Mouse (Mus musculus): ENCODE results near the gene S100pbp. TPM values are rescaled to one million over a fixed set of nuclear protein-coding genes. Genes with fewer than 3 reads are reported as not detected.

S100pbp gene
- polyA plus RNA-seq, 1 experiment from 2014 or later, result 30.5 TPM

DNA sequence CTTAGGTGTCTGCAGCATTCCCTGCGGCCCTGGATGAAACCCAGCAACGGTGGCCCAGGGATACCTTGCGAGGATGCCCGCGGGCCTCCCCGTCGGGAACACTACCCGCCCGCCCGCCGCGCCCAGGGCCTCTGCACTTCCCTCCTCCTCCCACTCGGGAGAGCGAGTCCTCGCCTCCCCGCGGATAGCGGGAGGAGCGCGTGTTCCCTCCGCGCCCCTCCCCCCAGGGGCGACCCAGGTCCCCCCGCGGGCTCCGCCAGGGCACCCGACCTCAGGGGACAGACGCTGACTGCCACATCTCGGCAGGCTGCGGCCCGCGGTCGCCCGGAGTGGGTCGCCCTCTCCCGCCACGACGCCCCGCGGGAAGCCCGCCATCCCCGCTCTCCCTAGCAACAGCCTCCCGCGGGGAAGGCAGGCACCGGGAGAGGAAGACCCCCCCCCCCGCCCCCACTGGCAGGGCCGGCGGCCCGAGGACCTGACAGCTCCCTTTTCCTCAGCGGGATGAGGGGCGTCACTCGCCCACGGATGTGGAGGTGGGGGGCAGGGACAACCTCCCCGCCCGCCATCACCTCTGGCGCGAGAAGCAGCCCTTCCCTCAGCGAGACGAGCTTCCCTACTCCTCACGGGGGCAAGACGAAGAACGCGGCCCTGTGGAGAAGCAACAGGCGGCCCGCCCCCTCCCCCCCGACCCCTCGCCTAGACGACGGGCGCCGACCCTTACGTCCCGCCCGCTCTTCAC, 555 bp downstream of the S100pbp start:
- Histone ChIP-seq H3K36me3 (ENCODE audit: control insufficient read depth, insufficient read depth, low read length) (no peaks in the 10 kb centered on the region), H3K9me3 (ENCODE audit: control insufficient read depth, low read length) (no peaks in the 10 kb centered on the region), H3K9ac (ENCODE audit: low read length) (peak overlapping the region; percentile 88), H3K27me3 (ENCODE audit: control insufficient read depth, insufficient read depth, low read length) (no peaks in the 10 kb centered on the region), H3K4me3 (ENCODE audit: low read depth, low read length) (peak overlapping the region; percentile 94), H3K27ac (replicated peaks; ENCODE audit: low read depth, low read length) (peak overlapping the region; percentile 91), H3K4me2 (ENCODE audit: low read depth, severe bottlenecking) (peak overlapping the region; percentile 58), H3K4me1 (ENCODE audit: control insufficient read depth, insufficient read depth, low read length) (peaks cover 12% of the 10 kb centered on the region)
- ATAC-seq (ENCODE audit: insufficient number of reproducible peaks, low FRiP score, low TSS enrichment, low read depth) (peak; percentile 20; the same call in 1 of the 2 replicates), DNase-seq (ENCODE audit: low spot score) (no peak)
- under 1% methylated on average over 46 of the region's 74 CpGs for WGBS

DNA sequence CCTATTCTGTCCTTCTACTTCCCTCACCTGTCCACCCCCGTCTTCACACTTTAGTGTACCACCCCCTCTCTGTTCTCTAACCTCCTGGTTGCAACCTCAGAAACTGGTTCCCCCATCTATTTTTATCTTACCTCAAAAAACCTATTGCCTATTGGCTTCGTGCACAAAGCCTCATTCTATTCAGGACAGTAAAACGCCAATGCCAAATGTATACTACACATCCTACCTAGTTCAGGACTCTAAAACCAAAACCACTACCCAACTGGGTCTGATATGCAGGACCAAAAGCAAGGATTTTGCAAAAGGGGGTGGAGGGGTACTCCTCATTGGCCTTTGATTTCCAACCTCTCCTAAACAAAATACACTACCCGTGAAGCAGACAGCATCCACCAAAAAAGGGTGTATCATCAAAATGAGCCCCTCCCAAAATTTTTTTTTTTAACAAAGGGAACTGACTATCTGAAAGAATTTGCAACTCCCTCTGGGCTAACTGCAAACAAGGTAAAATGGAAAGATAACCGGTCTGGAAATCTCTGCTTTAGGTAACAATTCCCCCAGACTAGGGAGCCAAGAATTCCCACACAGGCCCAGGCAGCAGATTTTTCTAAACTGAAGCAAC, 1.4 kb downstream of the S100pbp start:
- 44% methylated on average over 5 of the region's 5 CpGs for WGBS

DNA sequence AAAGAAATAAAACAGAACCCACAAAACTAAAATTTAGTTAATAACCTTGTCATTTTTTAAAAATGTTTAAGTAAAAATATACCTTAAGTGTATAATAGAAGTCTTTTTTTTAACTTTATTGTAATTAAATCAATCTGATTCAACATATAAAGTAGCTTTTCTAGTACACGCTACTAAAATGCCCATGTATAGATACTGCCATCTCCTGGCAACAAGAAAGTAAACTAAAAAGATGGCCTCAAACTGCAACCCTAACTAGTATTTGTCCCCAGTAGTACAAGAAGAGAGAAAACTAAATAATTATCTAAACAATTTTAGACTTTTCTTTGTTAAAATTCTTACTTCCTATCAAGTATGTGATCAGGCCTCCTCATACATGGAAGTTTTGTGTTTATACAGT, 10.0 kb downstream of the S100pbp start:
- H3K27ac ChIP-seq (replicated peaks; ENCODE audit: low read depth, low read length), result no peak overlapping the region
- H3K4me2 ChIP-seq (ENCODE audit: low read depth, severe bottlenecking), result no peak overlapping the region
- H3K9me3 ChIP-seq (ENCODE audit: control insufficient read depth, low read length), result no peaks in the 10 kb centered on the region
- no peak overlapping the region for H3K9ac ChIP-seq (ENCODE audit: low read length)
- H3K4me1 ChIP-seq (ENCODE audit: control insufficient read depth, insufficient read depth, low read length), result no peaks in the 10 kb centered on the region
- no peak overlapping the region for H3K4me3 ChIP-seq (ENCODE audit: low read depth, low read length)
- WGBS, result 72% methylated on average over 1 of the region's 1 CpGs
- DNase-seq (ENCODE audit: low spot score) (no peak), ATAC-seq (ENCODE audit: insufficient number of reproducible peaks, low FRiP score, low TSS enrichment, low read depth) (no peak)
- peaks cover 3% of the 10 kb centered on the region; the same call in 1 of the 2 replicates for H3K36me3 ChIP-seq (ENCODE audit: control insufficient read depth, insufficient read depth, low read length)
- no peaks in the 10 kb centered on the region for H3K27me3 ChIP-seq (ENCODE audit: control insufficient read depth, insufficient read depth, low read length)

More for the DNA sequence above, 1.4 kb downstream of the S100pbp start:
- Histone ChIP-seq H3K27me3 (ENCODE audit: control insufficient read depth, insufficient read depth, low read length) (no peaks in the 10 kb centered on the region), H3K4me2 (ENCODE audit: low read depth, severe bottlenecking) (peak overlapping the region; percentile 58), H3K4me3 (ENCODE audit: low read depth, low read length) (peak overlapping the region; percentile 94), H3K9me3 (ENCODE audit: control insufficient read depth, low read length) (no peaks in the 10 kb centered on the region), H3K9ac (ENCODE audit: low read length) (peak overlapping the region; percentile 88), H3K4me1 (ENCODE audit: control insufficient read depth, insufficient read depth, low read length) (peaks cover 12% of the 10 kb centered on the region), H3K27ac (replicated peaks; ENCODE audit: low read depth, low read length) (peak overlapping the region; percentile 91; the same call in 1 of the 2 replicates), H3K36me3 (ENCODE audit: control insufficient read depth, insufficient read depth, low read length) (no peaks in the 10 kb centered on the region)
- ATAC-seq (ENCODE audit: insufficient number of reproducible peaks, low FRiP score, low TSS enrichment, low read depth), result no peak
- DNase-seq (ENCODE audit: low spot score), result no peak

DNA sequence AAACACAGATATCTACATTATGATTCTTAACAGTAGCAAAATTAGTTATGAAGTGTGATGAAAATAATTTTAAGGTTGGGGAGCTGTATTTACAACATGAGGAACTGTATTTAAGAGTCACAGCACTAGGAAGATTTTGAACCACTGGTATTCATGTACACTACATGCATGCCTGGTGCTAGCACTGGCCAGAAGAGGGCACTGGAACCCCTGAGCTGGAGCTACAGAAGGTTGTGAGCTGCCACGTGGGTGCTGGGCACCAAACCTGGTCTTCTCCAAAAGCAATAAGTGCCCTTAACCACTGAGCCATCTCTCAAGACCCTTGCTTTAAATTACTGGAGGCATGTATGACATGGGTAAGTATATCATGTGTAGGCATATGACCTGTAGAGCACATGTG, 17.0 kb downstream of the S100pbp start:
- Histone ChIP-seq H3K9ac (ENCODE audit: low read length) (no peak overlapping the region), H3K4me2 (ENCODE audit: low read depth, severe bottlenecking) (no peak overlapping the region), H3K36me3 (ENCODE audit: control insufficient read depth, insufficient read depth, low read length) (peaks cover 22% of the 10 kb centered on the region), H3K27ac (replicated peaks; ENCODE audit: low read depth, low read length) (no peak overlapping the region), H3K27me3 (ENCODE audit: control insufficient read depth, insufficient read depth, low read length) (no peaks in the 10 kb centered on the region), H3K4me3 (ENCODE audit: low read depth, low read length) (no peak overlapping the region), H3K4me1 (ENCODE audit: control insufficient read depth, insufficient read depth, low read length) (no peaks in the 10 kb centered on the region), H3K9me3 (ENCODE audit: control insufficient read depth, low read length) (no peaks in the 10 kb centered on the region)
- ATAC-seq (ENCODE audit: insufficient number of reproducible peaks, low FRiP score, low TSS enrichment, low read depth) (no peak), DNase-seq (ENCODE audit: low spot score) (no peak)
- 89% methylated on average over 1 of the region's 1 CpGs for WGBS

DNA sequence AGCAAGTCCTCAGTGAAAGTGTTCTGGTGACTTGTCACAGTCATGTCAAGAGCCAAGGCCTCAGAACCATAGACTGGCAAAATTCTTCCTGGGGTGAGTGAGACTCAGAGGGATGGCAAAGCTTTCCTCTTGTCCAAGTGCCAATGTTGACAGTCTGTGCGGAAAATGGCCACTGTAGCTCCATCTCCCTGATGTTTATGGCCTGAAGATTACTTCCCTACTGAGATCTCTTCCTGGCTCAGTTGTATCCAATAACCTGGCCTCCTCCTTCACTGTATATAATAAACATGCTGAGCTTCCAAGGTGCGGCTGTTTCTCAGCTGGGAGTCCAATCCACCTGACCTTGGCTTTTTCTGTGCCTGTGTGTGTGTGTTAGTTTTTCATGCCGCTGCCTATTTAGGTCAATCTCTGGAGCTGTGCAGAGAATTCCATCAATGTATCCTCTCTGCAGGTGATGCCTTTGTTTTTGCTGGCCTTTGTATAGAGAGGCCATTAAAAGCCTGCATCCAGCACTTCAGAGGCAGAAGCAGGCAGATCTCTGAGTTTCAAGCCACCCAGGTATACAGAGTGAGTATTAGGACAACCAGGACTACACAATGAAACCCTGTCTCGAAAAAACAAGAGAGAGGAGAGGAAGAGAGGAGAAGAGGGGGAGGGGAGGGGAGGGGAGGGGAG, 27.8 kb downstream of the S100pbp start:
- DNase-seq (ENCODE audit: low spot score) (no peak), ATAC-seq (ENCODE audit: insufficient number of reproducible peaks, low FRiP score, low TSS enrichment, low read depth) (no peak)
- H3K4me1 ChIP-seq (ENCODE audit: control insufficient read depth, insufficient read depth, low read length), result no peaks in the 10 kb centered on the region
- H3K9ac ChIP-seq (ENCODE audit: low read length), result no peak overlapping the region
- no peak overlapping the region for H3K27ac ChIP-seq (replicated peaks; ENCODE audit: low read depth, low read length)
- no peaks in the 10 kb centered on the region for H3K27me3 ChIP-seq (ENCODE audit: control insufficient read depth, insufficient read depth, low read length)
- peaks cover 2% of the 10 kb centered on the region; the same call in 1 of the 2 replicates for H3K36me3 ChIP-seq (ENCODE audit: control insufficient read depth, insufficient read depth, low read length)
- WGBS, result 87% methylated on average over 4 of the region's 4 CpGs
- H3K4me2 ChIP-seq (ENCODE audit: low read depth, severe bottlenecking), result no peak overlapping the region
- H3K4me3 ChIP-seq (ENCODE audit: low read depth, low read length), result no peak overlapping the region
- no peaks in the 10 kb centered on the region for H3K9me3 ChIP-seq (ENCODE audit: control insufficient read depth, low read length)

DNA sequence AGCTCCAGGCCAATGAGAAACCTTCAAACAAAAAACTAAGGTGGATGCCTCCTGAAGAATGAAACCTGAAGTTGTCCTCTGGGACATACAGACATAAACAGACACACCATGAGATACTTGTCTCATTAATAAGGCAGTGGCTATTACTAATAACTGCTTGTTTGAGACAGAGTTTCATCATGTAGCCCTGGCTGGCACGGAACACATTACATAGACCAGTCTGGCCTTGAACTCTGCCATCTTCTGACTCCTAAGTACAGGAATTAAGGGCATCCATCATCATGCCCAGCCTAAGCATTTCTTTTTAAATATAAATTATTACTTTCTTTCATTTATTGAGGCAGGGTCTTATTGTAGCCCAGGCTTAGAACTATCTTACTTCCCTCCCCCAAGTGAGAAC, 28.5 kb downstream of the S100pbp start:
- no peaks in the 10 kb centered on the region for H3K27me3 ChIP-seq (ENCODE audit: control insufficient read depth, insufficient read depth, low read length)
- no peak overlapping the region for H3K4me3 ChIP-seq (ENCODE audit: low read depth, low read length)
- no peaks in the 10 kb centered on the region for H3K9me3 ChIP-seq (ENCODE audit: control insufficient read depth, low read length)
- peaks cover 2% of the 10 kb centered on the region; the same call in 1 of the 2 replicates for H3K36me3 ChIP-seq (ENCODE audit: control insufficient read depth, insufficient read depth, low read length)
- H3K27ac ChIP-seq (replicated peaks; ENCODE audit: low read depth, low read length), result no peak overlapping the region
- no peak overlapping the region for H3K9ac ChIP-seq (ENCODE audit: low read length)
- no peak overlapping the region for H3K4me2 ChIP-seq (ENCODE audit: low read depth, severe bottlenecking)
- 97% methylated on average over 1 of the region's 1 CpGs for WGBS
- DNase-seq (ENCODE audit: low spot score) (no peak), ATAC-seq (ENCODE audit: insufficient number of reproducible peaks, low FRiP score, low TSS enrichment, low read depth) (no peak)
- H3K4me1 ChIP-seq (ENCODE audit: control insufficient read depth, insufficient read depth, low read length), result no peaks in the 10 kb centered on the region

DNA sequence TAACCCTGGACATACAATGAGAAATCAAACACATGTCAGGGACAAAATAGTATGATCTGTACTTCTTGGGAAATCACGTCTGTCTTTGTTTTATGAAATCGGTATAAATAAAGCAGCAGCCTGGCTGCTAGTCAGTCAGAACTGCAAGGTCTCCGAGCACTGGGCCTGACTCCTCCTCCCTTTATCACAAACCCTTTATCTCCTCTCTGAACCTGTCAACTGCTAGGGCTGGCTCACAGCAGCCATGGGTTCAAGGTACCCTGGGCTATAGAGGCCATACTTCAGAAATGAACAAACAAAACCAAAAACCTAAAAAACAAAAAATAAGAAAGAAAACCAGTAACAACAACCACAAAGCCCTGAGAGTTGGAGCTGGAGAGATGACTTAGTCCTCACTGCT, 31.0 kb downstream of the S100pbp start:
- 71% methylated on average over 3 of the region's 3 CpGs for WGBS
- Histone ChIP-seq H3K4me1 (ENCODE audit: control insufficient read depth, insufficient read depth, low read length) (no peaks in the 10 kb centered on the region), H3K9ac (ENCODE audit: low read length) (no peak overlapping the region), H3K4me2 (ENCODE audit: low read depth, severe bottlenecking) (no peak overlapping the region), H3K27me3 (ENCODE audit: control insufficient read depth, insufficient read depth, low read length) (no peaks in the 10 kb centered on the region), H3K9me3 (ENCODE audit: control insufficient read depth, low read length) (no peaks in the 10 kb centered on the region), H3K27ac (replicated peaks; ENCODE audit: low read depth, low read length) (no peak overlapping the region), H3K4me3 (ENCODE audit: low read depth, low read length) (no peak overlapping the region), H3K36me3 (ENCODE audit: control insufficient read depth, insufficient read depth, low read length) (peaks cover 5% of the 10 kb centered on the region; the same call in 1 of the 2 replicates)
- ATAC-seq (ENCODE audit: insufficient number of reproducible peaks, low FRiP score, low TSS enrichment, low read depth) (no peak), DNase-seq (ENCODE audit: low spot score) (no peak)

DNA sequence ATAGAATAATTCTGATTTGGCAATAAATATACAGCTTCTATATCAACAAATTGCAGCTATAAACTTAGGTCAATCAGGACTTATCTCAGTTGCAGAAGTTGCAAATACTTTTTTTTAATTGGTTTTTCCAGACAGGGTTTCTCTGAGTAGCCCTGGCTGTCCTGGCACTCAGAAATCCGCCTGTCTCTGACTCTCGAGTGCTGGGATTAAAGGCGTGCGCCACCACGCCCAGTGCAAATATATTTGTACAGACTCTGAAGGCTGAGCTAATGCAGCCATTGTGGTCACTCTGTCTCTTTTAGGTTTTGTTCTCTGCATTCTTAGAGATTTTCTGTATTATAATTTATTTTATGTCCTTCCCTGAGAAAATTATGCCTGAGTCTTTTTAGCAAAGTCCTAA, 32.0 kb downstream of the S100pbp start:
- 92% methylated on average over 5 of the region's 5 CpGs for WGBS
- H3K9ac ChIP-seq (ENCODE audit: low read length), result no peak overlapping the region
- no peak overlapping the region for H3K27ac ChIP-seq (replicated peaks; ENCODE audit: low read depth, low read length)
- H3K27me3 ChIP-seq (ENCODE audit: control insufficient read depth, insufficient read depth, low read length), result no peaks in the 10 kb centered on the region
- ATAC-seq (ENCODE audit: insufficient number of reproducible peaks, low FRiP score, low TSS enrichment, low read depth) (no peak), DNase-seq (ENCODE audit: low spot score) (no peak)
- H3K4me1 ChIP-seq (ENCODE audit: control insufficient read depth, insufficient read depth, low read length), result no peaks in the 10 kb centered on the region
- peaks cover 3% of the 10 kb centered on the region; the same call in 1 of the 2 replicates for H3K36me3 ChIP-seq (ENCODE audit: control insufficient read depth, insufficient read depth, low read length)
- H3K9me3 ChIP-seq (ENCODE audit: control insufficient read depth, low read length), result no peaks in the 10 kb centered on the region
- H3K4me2 ChIP-seq (ENCODE audit: low read depth, severe bottlenecking), result no peak overlapping the region
- H3K4me3 ChIP-seq (ENCODE audit: low read depth, low read length), result no peak overlapping the region

All from limb, embryonic 11.5 days (tissue).